Mouse (Mus musculus): ENCODE data around the gene Ccdc148. TPM values are rescaled to one million over a fixed set of nuclear protein-coding genes. Genes with fewer than 3 reads are reported as not detected.
A peak's percentile ranks its signal among the peaks of the same experiment; 100 is the strongest.

Gene Ccdc148
- polyA plus RNA-seq, 1 experiment from 2014 or later, result 0.75 TPM

- Histone ChIP-seq H3K4me1 (ENCODE audit: insufficient read depth) (peaks cover 14% of the 10 kb centered on the region; the same call in 1 of the 2 replicates), H3K4me3 (ENCODE audit: low read depth, low read length) (no peak overlapping the region), H3K4me2 (ENCODE audit: low read depth, low read length) (no peak overlapping the region), H3K27ac (ENCODE audit: low read depth) (no peak overlapping the region), H3K9ac (replicated peaks) (no peak overlapping the region), H3K27me3 (ENCODE audit: insufficient read depth, low read length) (no peaks in the 10 kb centered on the region), H3K36me3 (replicated peaks; ENCODE audit: insufficient read depth, low read length) (no peaks in the 10 kb centered on the region), H3K9me3 (ENCODE audit: low read length) (no peaks in the 10 kb centered on the region)
- no peak for TF ChIP-seq CTCF (IDR thresholded peaks at IDR 0.05; ENCODE audit: low read depth)
- TF ChIP-seq EP300 (IDR thresholded peaks at IDR 0.05; ENCODE audit: low read depth), result no peak
- ATAC-seq, result no peak
- DNase-seq, result peak; percentile 10
- 55% methylated on average over 6 of the region's 6 CpGs for WGBS (ENCODE audit: insufficient replicate concordance)
Measured at GRCm38 (mm10) chr2:59175926-59176325, 15.4 kb upstream of the Ccdc148 start.

- H3K4me2 ChIP-seq (ENCODE audit: low read depth, low read length), result no peak overlapping the region
- H3K4me3 ChIP-seq (ENCODE audit: low read depth, low read length), result no peak overlapping the region
- no peak for ATAC-seq
- no peak for DNase-seq
- TF ChIP-seq CTCF (IDR thresholded peaks at IDR 0.05; ENCODE audit: low read depth), result no peak
- no peak for TF ChIP-seq EP300 (IDR thresholded peaks at IDR 0.05; ENCODE audit: low read depth)
- H3K27me3 ChIP-seq (ENCODE audit: insufficient read depth, low read length), result no peaks in the 10 kb centered on the region
- H3K9me3 ChIP-seq (ENCODE audit: low read length), result no peaks in the 10 kb centered on the region
- WGBS (ENCODE audit: insufficient replicate concordance), result 51% methylated on average over 5 of the region's 5 CpGs
- H3K36me3 ChIP-seq (replicated peaks; ENCODE audit: insufficient read depth, low read length), result no peaks in the 10 kb centered on the region
- H3K9ac ChIP-seq (replicated peaks), result no peak overlapping the region
- H3K4me1 ChIP-seq (ENCODE audit: insufficient read depth), result peaks cover 7% of the 10 kb centered on the region; the same call in 1 of the 2 replicates
- no peak overlapping the region for H3K27ac ChIP-seq (ENCODE audit: low read depth)
Measured at GRCm38 (mm10) chr2:59171533-59171932, 11.1 kb upstream of the Ccdc148 start.

GRCm38 (mm10) chr2:59170593-59170992 is 10.1 kb upstream of the Ccdc148 start:
- Histone ChIP-seq H3K4me3 (ENCODE audit: low read depth, low read length) (no peak overlapping the region), H3K27ac (ENCODE audit: low read depth) (no peak overlapping the region), H3K4me2 (ENCODE audit: low read depth, low read length) (no peak overlapping the region), H3K9me3 (ENCODE audit: low read length) (no peaks in the 10 kb centered on the region), H3K9ac (replicated peaks) (no peak overlapping the region), H3K4me1 (ENCODE audit: insufficient read depth) (peaks cover 7% of the 10 kb centered on the region; the same call in 1 of the 2 replicates), H3K36me3 (replicated peaks; ENCODE audit: insufficient read depth, low read length) (no peaks in the 10 kb centered on the region), H3K27me3 (ENCODE audit: insufficient read depth, low read length) (no peaks in the 10 kb centered on the region)
- TF ChIP-seq EP300 (IDR thresholded peaks at IDR 0.05; ENCODE audit: low read depth), result no peak
- TF ChIP-seq CTCF (IDR thresholded peaks at IDR 0.05; ENCODE audit: low read depth), result no peak
- DNase-seq, result no peak
- no peak for ATAC-seq
- WGBS (ENCODE audit: insufficient replicate concordance), result 78% methylated on average over 5 of the region's 5 CpGs

- no peak overlapping the region for H3K9ac ChIP-seq (replicated peaks)
- no peak for DNase-seq
- H3K27me3 ChIP-seq (ENCODE audit: insufficient read depth, low read length), result no peaks in the 10 kb centered on the region
- WGBS (ENCODE audit: insufficient replicate concordance), result 54% methylated on average over 3 of the region's 3 CpGs
- peaks cover 7% of the 10 kb centered on the region; the same call in 1 of the 2 replicates for H3K4me1 ChIP-seq (ENCODE audit: insufficient read depth)
- H3K4me2 ChIP-seq (ENCODE audit: low read depth, low read length), result no peak overlapping the region
- H3K9me3 ChIP-seq (ENCODE audit: low read length), result no peaks in the 10 kb centered on the region
- 0 out of 2 replicates have a peak, but pooled peaks have one; percentile 31 for ATAC-seq
- no peaks in the 10 kb centered on the region for H3K36me3 ChIP-seq (replicated peaks; ENCODE audit: insufficient read depth, low read length)
- no peak overlapping the region for H3K4me3 ChIP-seq (ENCODE audit: low read depth, low read length)
- H3K27ac ChIP-seq (ENCODE audit: low read depth), result no peak overlapping the region
- no peak for TF ChIP-seq CTCF (IDR thresholded peaks at IDR 0.05; ENCODE audit: low read depth)
- no peak for TF ChIP-seq EP300 (IDR thresholded peaks at IDR 0.05; ENCODE audit: low read depth)
Measured at GRCm38 (mm10) chr2:59170208-59170589, 9.7 kb upstream of the Ccdc148 start.

GRCm38 (mm10) chr2:59169572-59170207 is 9.2 kb upstream of the Ccdc148 start:
- H3K4me3 ChIP-seq (ENCODE audit: low read depth, low read length), result no peak overlapping the region
- no peaks in the 10 kb centered on the region for H3K9me3 ChIP-seq (ENCODE audit: low read length)
- H3K9ac ChIP-seq (replicated peaks), result no peak overlapping the region
- peaks cover 7% of the 10 kb centered on the region; the same call in 1 of the 2 replicates for H3K4me1 ChIP-seq (ENCODE audit: insufficient read depth)
- WGBS (ENCODE audit: insufficient replicate concordance), result 71% methylated on average over 9 of the region's 9 CpGs
- DNase-seq (no peak), ATAC-seq (no peak)
- H3K4me2 ChIP-seq (ENCODE audit: low read depth, low read length), result no peak overlapping the region
- no peak for TF ChIP-seq CTCF (IDR thresholded peaks at IDR 0.05; ENCODE audit: low read depth)
- TF ChIP-seq EP300 (IDR thresholded peaks at IDR 0.05; ENCODE audit: low read depth), result no peak
- peak overlapping the region; percentile 13; the same call in 1 of the 2 replicates for H3K27ac ChIP-seq (ENCODE audit: low read depth)
- no peaks in the 10 kb centered on the region for H3K27me3 ChIP-seq (ENCODE audit: insufficient read depth, low read length)
- H3K36me3 ChIP-seq (replicated peaks; ENCODE audit: insufficient read depth, low read length), result no peaks in the 10 kb centered on the region

GRCm38 (mm10) chr2:59167830-59168229 is 7.3 kb upstream of the Ccdc148 start:
- no peak overlapping the region for H3K9ac ChIP-seq (replicated peaks)
- no peak overlapping the region for H3K27ac ChIP-seq (ENCODE audit: low read depth)
- no peak for TF ChIP-seq EP300 (IDR thresholded peaks at IDR 0.05; ENCODE audit: low read depth)
- no peak for TF ChIP-seq CTCF (IDR thresholded peaks at IDR 0.05; ENCODE audit: low read depth)
- H3K4me3 ChIP-seq (ENCODE audit: low read depth, low read length), result no peak overlapping the region
- DNase-seq, result no peak
- no peak overlapping the region for H3K4me2 ChIP-seq (ENCODE audit: low read depth, low read length)
- H3K36me3 ChIP-seq (replicated peaks; ENCODE audit: insufficient read depth, low read length), result no peaks in the 10 kb centered on the region
- H3K9me3 ChIP-seq (ENCODE audit: low read length), result no peaks in the 10 kb centered on the region
- ATAC-seq, result no peak
- 69% methylated on average over 4 of the region's 4 CpGs for WGBS (ENCODE audit: insufficient replicate concordance)
- H3K27me3 ChIP-seq (ENCODE audit: insufficient read depth, low read length), result no peaks in the 10 kb centered on the region
- H3K4me1 ChIP-seq (ENCODE audit: insufficient read depth), result peaks cover 9% of the 10 kb centered on the region; the same call in 1 of the 2 replicates

Measured in liver, postnatal 0 days (tissue).